Mouse (Mus musculus) adrenal gland, postnatal 25 days (tissue): ENCODE results near the gene Fsd1l. TPM values are rescaled to one million over a fixed set of nuclear protein-coding genes. Genes with fewer than 3 reads are reported as not detected.

Source experiments
- DNase-seq: peaks from one replicate; pipeline ENCODE4 v3.0.0; 2021; ENCODE audit warnings: mixed read lengths
- long read RNA-seq: library from polyadenylated mRNA; stranded (forward); transcript quantifications from one replicate; pipeline ENCODE4 v2.0.0, GENCODE M21; 2021
- total RNA-seq: library from RNA; stranded (reverse); gene quantifications from 2 replicates; pipeline ENCODE4 v1.2.3, GENCODE M21; 2021

Fsd1l gene
- total RNA-seq: 7.1 and 10.2 TPM in 2 replicates
- long read RNA-seq, partial matches to known transcripts: 0 of 1 reads
- long read RNA-seq, other reads (novel, unspliced or antisense): 0 of 1 reads

DNA sequence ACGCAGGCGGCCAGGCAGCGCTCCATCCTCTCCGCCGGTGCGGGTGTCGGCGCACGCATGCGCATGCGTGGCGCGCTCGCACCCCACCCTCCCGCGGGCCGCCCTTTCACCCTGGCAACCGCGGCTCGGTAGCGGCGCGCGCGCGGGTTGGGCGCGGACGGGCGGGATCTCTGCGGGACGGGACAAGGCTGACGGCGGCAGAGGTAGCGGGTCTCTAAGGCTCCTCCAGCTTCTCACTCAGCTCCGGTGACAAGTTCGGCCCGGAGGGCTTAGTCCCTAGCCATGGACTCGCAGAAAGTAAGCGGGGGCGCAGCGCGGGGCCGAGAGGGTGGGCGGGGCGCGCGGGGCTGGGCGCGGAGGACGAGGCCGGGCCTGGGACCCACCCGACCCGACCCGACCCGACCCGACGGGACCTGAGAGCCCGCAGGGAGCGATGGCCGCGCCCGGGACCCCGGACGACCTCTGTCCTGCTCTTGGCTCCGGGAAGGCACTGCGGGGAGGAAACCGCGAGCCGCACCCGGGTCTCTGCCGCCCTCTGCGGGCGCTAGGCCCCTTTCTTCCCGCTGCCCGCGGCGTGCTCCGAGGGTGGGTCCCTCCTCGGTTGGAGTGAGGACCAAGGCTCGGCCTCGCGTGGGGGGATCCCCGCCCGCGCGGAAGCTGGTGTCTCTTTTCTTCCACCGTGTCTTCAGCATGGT is at the start of gene Fsd1l:
Gene Fsd1l, plus strand, starts transcription at position 156 of the 695 bp plus-strand sequence.
- DNase-seq: peak; percentile 85

DNA sequence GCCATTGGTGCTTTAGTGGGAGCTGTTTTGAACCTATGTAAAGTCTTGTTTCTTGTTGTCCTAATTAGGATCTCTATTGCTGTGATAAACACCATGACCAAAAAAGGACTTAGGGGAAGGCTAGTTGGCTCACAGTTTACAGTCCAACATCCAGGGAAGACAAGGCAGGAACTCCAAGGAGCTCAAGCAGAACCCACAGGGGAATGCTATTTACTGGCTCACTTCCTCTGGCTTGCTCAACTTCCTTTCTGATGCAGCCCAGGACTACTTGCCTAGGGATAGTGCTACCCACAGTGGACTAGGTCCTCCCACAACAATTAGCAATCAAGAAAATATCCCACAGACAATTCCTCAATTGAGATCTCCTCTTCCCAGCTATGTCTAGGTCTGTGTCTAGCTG is 43.6 kb upstream of the Fsd1l start:
- DNase-seq: no peak

DNA sequence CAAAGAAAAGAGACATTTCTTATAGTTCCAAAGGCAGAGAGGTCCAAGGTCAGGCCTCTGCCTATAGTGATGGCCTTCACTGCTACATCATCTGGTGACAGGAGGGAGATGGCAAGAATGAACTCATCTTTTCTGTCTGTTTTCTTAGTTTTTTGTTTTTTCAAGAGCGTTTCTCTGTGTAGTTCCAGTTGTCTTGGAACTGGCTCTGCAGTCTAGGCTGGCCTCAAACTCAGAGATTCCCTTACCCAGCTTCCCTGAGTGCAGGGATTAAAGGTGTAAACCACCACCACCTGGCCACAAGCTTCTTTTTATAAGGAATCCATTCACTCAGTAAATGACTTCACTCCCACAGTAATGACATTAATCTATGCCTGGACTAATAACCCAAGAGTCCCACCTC is 42.3 kb upstream of the Fsd1l start:
- no peak for DNase-seq

DNA sequence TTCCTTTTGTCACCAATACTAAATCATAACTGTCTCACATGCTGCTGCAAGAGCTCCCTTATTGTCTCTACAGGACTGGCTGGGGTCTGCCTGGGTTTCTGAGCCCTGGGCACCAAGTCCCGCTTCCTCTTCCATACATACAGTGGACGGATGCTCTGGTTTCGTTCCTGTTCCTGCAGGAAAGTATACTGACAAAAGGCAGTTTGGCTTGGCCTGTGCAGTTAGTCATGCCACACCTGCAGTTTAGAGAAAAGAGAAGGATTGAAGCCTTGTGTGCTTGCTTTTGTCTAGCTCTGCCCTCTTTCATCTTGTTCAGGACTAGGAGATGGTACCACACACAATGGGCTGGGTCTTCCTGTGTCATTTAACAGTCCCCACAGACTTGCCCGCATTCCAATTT is 41.8 kb upstream of the Fsd1l start:
- DNase-seq: no peak

DNA sequence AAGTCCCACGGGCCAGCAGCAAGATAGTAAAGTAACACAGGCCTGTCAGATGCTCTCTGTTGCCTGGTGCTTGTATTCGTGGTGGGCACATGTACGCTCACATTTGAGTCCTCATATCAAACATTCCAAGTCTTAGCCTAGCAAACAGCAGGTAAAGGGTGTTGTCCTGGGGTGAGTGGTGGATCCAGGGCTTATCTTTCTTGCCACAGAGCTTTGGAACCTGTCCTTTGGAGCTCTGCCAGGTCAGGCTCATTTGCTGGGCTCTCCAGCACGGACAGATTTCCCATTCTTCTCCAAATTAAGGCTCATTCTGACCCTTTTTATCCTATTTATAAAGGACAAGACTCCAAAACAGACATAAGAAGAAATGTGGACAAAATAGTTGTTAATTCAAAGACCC is 41.1 kb upstream of the Fsd1l start:
- DNase-seq: no peak

DNA sequence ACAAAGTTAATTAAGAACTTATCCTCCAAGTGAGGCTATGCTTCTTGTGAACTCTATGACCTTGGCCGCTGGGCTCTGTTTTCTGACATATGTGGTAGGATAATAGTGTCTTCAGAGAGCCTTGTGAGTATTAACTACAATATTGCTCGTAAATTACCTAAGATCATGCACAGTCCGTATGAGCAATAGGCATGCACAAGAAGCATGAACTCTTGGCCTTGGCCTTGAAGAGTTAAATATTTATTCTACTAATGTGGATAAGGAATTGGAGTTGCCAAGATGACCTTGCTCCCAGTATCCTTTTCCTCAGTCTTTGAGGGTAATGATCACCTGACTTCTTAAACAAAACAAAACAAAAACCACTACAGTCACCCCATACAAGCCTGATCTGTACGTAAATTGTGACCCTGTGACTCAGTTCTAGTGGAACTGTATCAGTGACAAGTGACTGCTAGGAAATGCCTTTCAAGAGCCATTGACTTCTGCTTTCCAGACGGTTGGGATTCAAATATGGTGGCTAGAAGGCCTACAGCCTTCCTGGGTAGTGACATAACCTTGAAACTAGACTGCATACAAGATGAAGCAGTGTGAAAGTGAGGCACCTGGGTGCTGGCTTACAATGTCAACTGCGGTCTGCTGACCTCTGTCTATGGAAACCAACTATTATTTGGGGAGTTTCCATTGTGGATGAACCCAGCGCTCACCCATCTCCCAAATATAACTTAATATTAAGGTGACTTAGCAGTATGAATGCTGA is 40.4 kb upstream of the Fsd1l start:
- DNase-seq: no peak

DNA sequence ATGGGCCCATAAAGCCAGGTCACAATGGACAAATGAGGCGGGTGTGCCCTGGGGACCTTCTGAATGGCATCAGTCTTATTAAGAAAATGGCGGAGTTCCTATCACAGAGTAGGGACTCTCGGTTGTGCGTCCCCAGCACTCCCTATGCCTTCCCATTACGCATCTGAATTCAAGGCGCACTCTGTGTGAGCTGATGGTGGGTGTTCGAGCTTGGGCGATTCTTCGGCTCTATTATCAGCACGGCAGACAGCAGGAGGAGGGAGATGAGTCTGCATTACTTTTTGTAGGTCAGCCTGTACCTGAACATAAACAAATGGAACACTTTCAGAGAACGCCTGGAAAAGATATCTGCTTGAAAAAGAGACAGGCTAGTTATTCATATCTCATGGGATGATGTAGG is 39.7 kb upstream of the Fsd1l start:
- no peak for DNase-seq

DNA sequence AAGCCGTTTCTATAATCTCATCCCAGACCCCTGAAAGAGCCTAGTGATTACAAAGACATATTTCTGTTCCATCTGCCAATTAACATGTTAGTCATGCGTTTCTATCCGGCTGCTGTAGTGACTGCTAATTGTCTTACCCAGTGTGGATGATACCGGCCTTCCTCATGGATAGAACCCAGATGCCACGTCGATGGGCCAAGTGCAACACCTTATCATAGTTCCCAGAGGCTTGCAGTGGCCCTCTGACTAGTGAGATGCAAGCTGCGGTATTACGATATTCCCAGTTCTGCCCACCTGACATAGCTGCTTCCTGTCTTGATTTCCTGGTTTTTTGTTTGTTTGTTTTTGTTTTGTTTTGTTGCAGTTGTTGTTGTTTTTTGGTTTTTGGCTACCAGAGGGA is 39.3 kb upstream of the Fsd1l start:
- no peak for DNase-seq

DNA sequence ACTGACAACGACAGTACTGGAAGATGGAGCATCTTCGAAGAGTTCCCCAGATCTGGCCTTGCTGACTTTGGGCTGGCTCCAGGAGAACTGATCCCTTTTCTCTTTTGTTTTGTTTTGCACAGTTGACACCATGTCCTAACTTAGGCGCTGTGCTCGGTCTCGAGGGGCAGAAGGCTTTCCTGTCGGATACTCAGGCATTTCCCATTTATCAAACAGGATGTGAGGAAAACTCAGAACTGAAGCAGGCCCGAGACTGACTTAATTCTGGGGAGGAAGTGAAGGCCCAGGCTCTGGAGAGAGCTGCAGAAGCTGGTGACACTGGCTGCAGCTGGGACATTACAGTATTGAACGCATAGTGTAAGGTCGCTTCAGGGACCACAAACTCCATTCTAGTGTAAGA is 38.9 kb upstream of the Fsd1l start:
- no peak for DNase-seq

DNA sequence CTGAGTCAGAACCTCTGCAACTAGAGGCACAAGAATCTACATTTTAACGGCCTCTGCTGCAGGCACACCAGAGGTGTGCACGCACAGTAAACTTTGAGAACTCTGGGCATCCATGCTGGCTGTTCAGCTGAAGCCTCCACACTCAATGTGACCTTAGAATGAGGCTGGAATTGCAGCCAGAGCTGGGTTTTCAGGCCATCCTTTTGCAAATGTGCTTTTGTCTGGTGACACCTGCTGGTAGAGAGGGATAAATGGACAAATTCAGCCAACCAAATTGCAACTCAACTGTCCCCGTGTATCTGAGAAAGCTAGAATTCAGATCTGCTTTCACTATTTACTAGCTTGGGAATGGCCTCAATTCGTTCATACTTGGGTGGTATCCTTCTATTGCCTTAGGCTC is 37.1 kb upstream of the Fsd1l start:
- DNase-seq: peak; percentile 29

DNA sequence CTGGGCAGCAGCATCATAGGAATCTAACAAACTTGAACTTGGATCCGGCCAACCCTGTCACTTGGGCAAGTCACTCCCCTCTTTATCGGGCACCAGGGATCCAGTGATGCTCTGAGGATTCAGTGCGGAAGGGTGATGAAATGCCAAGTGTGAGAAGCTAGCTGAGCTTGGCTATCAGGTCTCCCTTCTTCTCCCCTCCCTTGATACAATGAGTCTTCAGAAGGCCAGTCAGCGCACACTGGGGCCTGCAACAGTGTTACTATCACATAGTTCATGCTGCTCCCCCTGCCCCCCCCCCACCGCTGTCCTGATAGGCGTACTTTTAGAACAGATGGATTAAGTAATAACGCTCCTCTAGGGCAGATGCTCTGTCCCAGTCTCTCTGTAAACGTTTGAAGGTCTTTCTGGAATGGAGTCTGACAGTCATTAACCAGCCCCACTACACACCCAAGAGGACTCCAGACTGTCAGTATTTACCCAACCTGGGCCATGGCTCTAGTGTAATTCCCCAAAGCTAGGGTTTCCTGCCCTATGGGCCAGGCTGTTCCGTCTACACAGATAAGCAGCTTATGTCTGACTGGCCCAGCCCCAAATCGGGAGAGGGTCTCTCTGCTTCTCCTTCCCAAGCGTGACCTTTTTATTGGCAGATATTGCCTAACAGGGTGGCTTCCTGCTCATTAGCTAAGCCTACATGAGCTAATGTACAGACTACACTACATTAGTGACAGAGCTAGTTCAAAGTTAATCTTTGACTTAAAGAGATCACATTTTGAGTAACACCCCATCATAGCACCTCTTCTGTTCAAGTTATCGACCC is 35.8 kb upstream of the Fsd1l start:
- DNase-seq: no peak

DNA sequence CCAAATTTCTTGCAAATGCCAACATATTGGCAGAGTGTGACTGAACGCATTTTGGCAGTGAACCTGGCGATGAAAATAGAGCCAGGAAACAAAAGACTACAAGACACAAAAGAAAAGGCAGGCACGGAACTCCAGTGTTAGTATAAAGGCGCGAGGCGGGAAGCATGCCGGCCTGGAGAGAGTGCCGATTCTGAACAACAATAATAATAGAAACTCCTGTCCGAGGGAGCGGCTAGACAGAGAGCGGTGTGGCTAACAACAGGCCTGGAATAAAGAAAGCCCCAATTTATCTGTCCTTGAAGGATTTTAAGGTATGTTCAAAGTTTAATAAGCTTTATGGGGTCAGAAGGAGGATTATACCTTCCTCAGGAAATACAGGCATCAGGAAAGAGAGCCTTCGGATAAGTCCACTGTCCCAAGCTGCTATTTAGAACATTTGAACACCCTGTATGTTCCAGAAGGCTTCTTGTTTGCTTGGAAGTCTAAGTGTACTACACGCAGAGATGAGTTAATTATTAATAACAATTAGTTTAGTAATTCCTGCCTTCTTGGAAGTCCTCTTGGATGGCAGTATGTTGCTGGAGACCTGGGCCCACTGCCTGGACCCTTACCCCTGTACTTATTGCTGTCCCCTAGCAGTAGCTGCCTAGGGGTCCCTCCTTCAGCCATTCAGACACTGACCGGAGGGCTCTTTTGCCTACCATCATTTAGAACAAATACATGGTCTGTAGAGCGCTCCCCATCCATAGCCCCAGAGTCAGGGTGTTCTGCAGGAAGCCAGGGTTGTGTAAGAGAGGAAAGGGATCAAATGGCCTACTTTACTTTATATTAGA is 35.0 kb upstream of the Fsd1l start:
- DNase-seq: no peak

DNA sequence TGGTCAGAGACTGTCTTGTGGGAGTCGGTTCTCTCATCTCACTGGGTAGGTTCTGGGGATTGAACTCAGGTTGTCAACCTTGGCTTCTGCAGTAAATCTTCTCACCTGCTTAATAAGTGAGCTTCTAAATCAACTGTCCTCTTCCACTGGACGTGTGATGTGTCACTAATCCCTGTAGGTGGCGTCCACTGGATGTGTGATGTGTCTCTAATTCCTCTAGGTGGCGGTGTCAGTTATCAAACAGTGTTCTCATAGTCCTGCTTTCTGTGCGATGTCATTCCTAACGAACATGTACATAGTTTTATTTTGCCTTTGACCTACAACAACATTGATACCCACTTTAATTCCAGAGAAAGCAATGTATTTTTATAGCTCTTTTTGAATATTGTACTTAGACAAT is 30.8 kb upstream of the Fsd1l start:
- DNase-seq: no peak

DNA sequence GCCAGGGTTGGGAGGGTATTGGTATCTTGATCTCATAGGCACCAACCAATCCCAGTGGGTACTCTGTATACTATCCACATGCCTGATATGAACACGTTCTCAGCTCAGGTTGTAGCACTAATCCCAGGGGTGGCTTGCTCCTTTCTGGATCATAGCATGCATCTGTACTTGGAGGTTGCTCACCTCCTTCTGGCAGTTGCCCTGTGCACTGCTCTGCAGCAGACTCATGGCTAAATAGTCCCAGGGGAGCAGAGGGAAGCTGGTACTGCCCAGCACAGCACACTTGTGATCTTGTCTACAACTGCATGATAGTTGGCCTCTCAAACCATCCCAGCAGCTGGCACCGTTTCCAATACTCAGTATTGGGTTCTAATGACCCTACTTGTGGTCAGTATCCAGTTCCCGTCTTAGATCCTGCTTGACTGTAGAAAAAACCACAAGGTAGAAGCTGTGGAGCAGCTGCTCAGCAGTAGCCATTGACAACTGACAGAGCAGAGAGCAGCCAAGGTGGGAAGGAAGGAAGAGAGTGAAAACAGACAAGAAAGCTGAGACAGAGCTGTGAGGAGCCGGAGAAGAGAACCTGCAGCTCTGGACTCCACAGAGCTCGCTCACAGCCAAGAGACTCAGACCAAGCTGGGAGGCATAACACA is 16.6 kb upstream of the Fsd1l start:
- no peak for DNase-seq

DNA sequence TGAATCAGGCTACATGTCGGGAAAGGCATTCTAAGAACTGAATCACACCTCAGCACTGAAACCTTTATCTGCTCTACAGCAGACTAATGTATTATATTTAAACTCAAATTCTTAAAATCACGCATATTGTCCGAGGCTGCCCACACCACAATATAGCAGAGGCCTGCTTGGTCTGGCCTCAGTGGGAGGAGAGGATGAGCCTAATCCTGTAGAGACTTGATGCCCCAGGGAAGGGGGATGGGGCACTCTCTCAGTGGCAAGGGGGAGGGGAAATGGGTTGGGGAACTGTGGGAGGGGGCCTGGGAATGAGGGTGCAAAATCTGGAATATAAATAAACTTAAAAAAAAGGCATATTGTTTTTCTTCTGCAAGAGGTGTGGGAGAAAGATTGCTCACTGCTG is 13.3 kb upstream of the Fsd1l start:
- no peak for DNase-seq

DNA sequence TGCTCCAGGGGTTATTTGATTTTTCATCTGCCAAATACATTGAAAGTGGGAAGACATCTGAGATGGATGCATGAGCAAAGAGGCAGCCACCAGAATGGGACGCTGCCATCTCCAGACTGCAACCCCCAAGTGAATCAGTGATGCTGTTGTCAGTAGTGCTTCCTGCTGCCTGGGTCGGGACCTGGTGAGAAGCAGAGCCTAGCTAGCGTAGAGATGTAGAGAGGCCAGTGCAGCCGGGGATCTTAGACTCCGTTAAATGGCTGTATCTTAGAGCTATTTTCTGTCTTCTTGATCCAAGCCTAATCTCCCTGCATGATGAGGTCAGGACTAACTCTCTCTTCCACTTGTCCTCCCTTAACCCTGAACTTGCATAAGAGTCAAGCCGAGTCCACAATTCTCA is 11.2 kb upstream of the Fsd1l start:
- DNase-seq: no peak

DNA sequence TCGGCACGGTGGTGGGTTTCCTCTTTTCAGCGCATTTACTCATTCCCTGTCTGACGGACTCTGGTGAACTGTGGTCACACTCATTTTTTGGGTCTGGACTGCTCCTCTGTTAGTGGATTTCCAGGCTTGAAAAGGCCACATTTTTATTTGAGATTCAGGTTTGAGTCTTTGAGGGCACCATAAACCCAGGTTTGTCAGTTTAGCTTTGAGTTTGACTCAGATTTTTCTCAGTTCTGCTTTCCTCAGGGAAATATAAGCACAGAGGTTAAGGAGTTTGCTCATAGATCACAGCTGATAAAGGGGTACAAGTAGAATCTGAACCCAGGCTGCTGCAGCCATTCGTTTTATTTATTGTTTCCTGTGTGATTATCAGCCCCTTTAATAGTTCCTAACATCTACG is 10.2 kb upstream of the Fsd1l start:
- DNase-seq: no peak

DNA sequence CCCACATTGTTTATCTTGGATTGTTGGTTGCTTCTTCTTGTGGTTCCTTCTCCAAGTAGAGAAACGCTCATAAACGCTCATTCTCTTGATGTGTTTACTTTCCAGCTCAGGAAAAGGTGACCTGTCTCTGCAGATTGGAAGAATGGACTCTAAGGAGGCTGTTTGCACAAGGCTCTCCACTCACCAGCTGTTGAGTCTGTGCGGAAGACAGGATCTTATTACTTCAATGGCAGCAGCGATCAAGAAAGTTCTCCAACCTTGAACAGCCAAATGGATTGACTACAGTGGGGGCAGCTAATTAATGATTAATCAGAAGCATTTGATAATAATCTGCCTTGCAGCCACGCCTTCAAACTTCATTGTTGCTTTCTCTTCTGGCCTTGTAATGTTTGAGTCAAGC is 9.8 kb upstream of the Fsd1l start:
- no peak for DNase-seq

DNA sequence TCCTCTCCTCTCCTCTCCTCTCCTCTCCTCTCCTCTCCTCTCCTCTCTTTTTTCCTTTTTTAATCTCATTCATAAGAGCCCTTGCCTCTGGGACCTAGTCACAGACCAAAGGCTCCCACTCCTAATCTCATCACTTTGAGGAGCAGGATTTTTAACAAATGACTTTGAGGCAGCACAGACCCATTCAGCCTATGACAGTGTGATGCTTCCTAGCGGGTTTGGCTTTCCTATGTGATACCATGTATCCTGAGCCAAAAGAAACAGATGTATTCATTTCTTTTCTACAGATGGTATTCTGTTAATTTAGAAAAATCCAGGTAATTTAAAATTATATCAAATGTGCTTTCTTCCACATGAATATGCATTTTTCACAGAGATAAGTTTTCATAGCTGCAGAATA is 7.6 kb upstream of the Fsd1l start:
- no peak for DNase-seq

DNA sequence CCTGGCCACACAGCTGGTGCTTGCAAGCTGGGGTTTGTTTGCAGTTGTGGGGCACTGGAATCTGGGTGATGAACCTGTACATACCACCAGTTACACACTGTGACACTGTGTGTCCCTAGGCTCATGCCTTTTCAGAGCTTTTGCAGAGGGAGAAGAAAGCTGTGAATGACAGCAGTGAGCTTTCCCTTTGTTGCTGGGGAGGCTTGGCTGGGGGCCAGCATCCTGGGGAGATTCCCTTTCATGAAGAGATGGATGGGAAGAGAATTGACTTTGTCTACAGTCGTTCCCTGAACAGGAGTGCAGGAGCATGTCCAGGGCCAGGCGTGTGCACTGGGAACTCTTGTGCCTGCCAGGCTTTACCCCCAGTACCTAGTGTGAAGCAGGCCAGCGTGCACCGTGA is 6.5 kb upstream of the Fsd1l start:
- DNase-seq: peak; percentile 58

DNA sequence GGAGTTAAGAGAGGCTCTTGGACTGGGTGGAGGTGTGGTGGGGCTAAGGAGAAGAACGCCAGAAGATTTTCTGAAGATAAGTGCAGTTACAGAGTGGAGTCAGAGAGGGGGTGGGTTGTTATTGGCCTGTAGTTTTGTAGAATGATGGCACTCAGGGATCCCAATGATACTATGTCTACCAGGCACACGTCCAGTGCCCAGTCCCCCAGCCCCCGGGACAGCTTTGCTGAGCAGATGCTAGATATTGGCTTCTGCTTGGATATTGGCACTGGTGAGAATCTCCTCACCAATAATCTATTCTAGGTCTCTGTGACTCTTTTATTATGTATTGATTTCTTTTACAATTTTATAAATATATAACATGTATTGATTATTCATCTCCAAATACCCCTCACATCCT is 6.0 kb upstream of the Fsd1l start:
- no peak for DNase-seq

DNA sequence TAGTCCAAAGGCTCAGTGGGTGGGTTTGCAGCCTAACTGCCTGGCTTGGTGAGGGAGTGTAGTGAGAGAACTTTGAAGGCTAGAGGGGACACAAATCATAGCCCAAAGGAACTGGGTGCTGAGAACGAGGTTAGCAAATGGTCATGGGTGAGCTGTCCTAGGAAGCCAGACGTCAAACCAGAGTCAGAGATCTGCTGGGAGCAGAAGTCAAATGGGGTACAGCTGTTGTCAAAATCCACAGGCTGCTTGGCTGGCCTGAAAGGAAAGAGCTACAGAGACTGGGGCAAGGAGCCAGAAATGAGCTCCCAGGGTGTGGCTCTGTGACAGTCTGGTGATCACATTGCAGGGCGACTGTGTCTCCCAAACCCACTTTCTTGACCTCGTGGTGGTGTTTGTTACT is 2.3 kb upstream of the Fsd1l start:
- no peak for DNase-seq
